In the genomic region with DNA sequence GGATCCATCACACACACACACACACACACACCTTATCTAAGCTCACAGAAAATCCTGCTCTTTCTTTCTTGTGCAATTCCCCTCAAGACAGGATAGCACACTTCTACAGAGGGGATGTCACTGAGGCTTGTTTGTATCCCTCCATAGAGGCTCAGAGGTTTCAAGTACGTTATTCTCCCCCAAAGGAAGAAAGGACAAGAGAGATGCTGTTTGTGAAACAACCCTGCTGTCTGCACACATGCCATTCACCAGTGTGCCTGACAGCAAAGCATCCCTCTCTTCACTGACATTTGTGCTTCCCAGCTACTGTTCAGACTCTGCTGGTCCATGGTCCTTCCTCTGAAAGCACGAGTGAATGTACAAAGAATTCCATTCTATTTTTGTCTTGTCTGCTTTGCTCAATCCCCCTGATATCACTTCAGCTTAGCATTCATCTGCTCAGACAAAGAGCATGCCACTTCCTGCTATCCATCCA, we compare ENCODE assay signal across 16 mouse cellular contexts.
DNase-seq lines count a peak whose midpoint lies in the region; ATAC-seq and TF ChIP-seq lines count a peak whose summit lies in the region.
"Had no signal": no experiment of that assay in that cellular context is flagged by ENCODE, and none has a peak within 500 bp of the region (broad histone marks: within the 10 kb centered on the region; RNA-seq: fewer than 3 reads in every experiment).

No protein-coding gene starts in this region.

- no peak for DNase-seq in heart, postnatal 10 days
- DNase-seq in midbrain, embryonic 10.5 days (ENCODE audit: low spot score), result peak; percentile 13
- DNase-seq in lung, postnatal 0 days (ENCODE audit: low spot score), result no peak
- DNase-seq in heart, postnatal 14 days, result no peak
- DNase-seq: adrenal gland, adult 2 months; B cell, adult 2 months; cerebellum, adult 9-10 months; kidney, postnatal 25 days; layer of hippocampus, postnatal 36 days had no signal

- no peak overlapping the region for H3K4me2 ChIP-seq in heart, embryonic 12.5 days
- H3K4me2 ChIP-seq in forebrain, embryonic 16.5 days (ENCODE audit: low read length), result no peak overlapping the region
- no peak overlapping the region for H3K4me2 ChIP-seq in lung, postnatal 0 days (replicated peaks; ENCODE audit: low read depth, low read length)
- H3K4me2 ChIP-seq: embryonic facial prominence, embryonic 12.5 days; heart, embryonic 15.5 days; limb, embryonic 12.5 days had no signal

- no peak overlapping the region for H3K9ac ChIP-seq in heart, embryonic 12.5 days
- H3K9ac ChIP-seq in forebrain, embryonic 16.5 days (replicated peaks; ENCODE audit: low read depth, low read length), result 0 out of 2 replicates have a peak overlapping the region, but pooled peaks have one; percentile 35
- H3K9ac ChIP-seq in lung, postnatal 0 days (replicated peaks; ENCODE audit: low read depth), result no peak overlapping the region
- H3K9ac ChIP-seq: embryonic facial prominence, embryonic 12.5 days; heart, embryonic 15.5 days; limb, embryonic 12.5 days had no signal

- no peaks in the 10 kb centered on the region for H3K36me3 ChIP-seq in heart, embryonic 12.5 days
- H3K36me3 ChIP-seq in forebrain, embryonic 16.5 days (ENCODE audit: control insufficient read depth, insufficient read depth), result no peaks in the 10 kb centered on the region
- H3K36me3 ChIP-seq in midbrain, embryonic 10.5 days, result no peaks in the 10 kb centered on the region
- no peaks in the 10 kb centered on the region for H3K36me3 ChIP-seq in lung, postnatal 0 days (ENCODE audit: insufficient read depth, low read length)
- H3K36me3 ChIP-seq: embryonic facial prominence, embryonic 12.5 days; heart, embryonic 15.5 days; limb, embryonic 12.5 days had no signal

- intact Hi-C loops in heart, postnatal 10 days (cut with DNase I), result no loop called here
- intact Hi-C loops in heart, postnatal 14 days (cut with DNase I), result no loop called here

- no peak for ATAC-seq in heart, embryonic 12.5 days (ENCODE audit: insufficient number of reproducible peaks, low FRiP score)
- peak; percentile 55; the same call in 1 of the 2 replicates for ATAC-seq in forebrain, embryonic 16.5 days
- no peak for ATAC-seq in lung, postnatal 0 days
- no peak for ATAC-seq in erythroid progenitor cell, adult 5-6 weeks (replicated peaks; ENCODE audit: low FRiP score, poor library complexity, severe bottlenecking)
- ATAC-seq: intestine, postnatal 0 days had no signal

- no peaks in the 10 kb centered on the region for H3K9me3 ChIP-seq in heart, embryonic 12.5 days (replicated peaks)
- H3K9me3 ChIP-seq in forebrain, embryonic 16.5 days (ENCODE audit: control insufficient read depth, low read length), result no peaks in the 10 kb centered on the region
- H3K9me3 ChIP-seq in midbrain, embryonic 10.5 days (replicated peaks), result no peaks in the 10 kb centered on the region
- no peaks in the 10 kb centered on the region for H3K9me3 ChIP-seq in lung, postnatal 0 days (ENCODE audit: low read length)
- H3K9me3 ChIP-seq: embryonic facial prominence, embryonic 12.5 days; heart, embryonic 15.5 days; limb, embryonic 12.5 days had no signal

- no peak overlapping the region for H3K4me3 ChIP-seq in heart, embryonic 12.5 days
- no peak overlapping the region for H3K4me3 ChIP-seq in forebrain, embryonic 16.5 days (replicated peaks; ENCODE audit: low read length)
- H3K4me3 ChIP-seq in midbrain, embryonic 10.5 days, result no peak overlapping the region
- H3K4me3 ChIP-seq in lung, postnatal 0 days (ENCODE audit: low read depth, low read length), result no peak overlapping the region
- H3K4me3 ChIP-seq: embryonic facial prominence, embryonic 12.5 days; heart, embryonic 15.5 days; limb, embryonic 12.5 days had no signal

- H3K4me1 ChIP-seq in heart, embryonic 12.5 days (replicated peaks), result peaks cover 5% of the 10 kb centered on the region
- 0 out of 2 replicates have a peak, but pooled peaks cover 6% of the 10 kb centered on the region for H3K4me1 ChIP-seq in forebrain, embryonic 16.5 days (replicated peaks; ENCODE audit: control insufficient read depth, insufficient read depth, low read length)
- peaks cover 8% of the 10 kb centered on the region for H3K4me1 ChIP-seq in midbrain, embryonic 10.5 days
- H3K4me1 ChIP-seq in lung, postnatal 0 days (ENCODE audit: insufficient read depth, low read depth, low read length), result no peaks in the 10 kb centered on the region
- H3K4me1 ChIP-seq: embryonic facial prominence, embryonic 12.5 days; limb, embryonic 12.5 days had no signal

- 19% methylated on average over 2 of the region's 2 CpGs for WGBS in heart, embryonic 12.5 days
- WGBS in forebrain, embryonic 16.5 days, result 14% methylated on average over 2 of the region's 2 CpGs
- WGBS in midbrain, embryonic 10.5 days, result 18% methylated on average over 2 of the region's 2 CpGs
- 7% methylated on average over 2 of the region's 2 CpGs for WGBS in lung, postnatal 0 days

- peak overlapping the region; percentile 18; the same call in 1 of the 2 replicates for H3K27ac ChIP-seq in heart, embryonic 12.5 days (ENCODE audit: poor library complexity, severe bottlenecking)
- H3K27ac ChIP-seq in forebrain, embryonic 16.5 days (ENCODE audit: low read length), result peak overlapping the region; percentile 31; the same call in 1 of the 2 replicates
- 0 out of 2 replicates have a peak overlapping the region, but pooled peaks have one; percentile 28 for H3K27ac ChIP-seq in midbrain, embryonic 10.5 days (replicated peaks)
- no peak overlapping the region for H3K27ac ChIP-seq in lung, postnatal 0 days (ENCODE audit: low read length)
- H3K27ac ChIP-seq: embryonic facial prominence, embryonic 12.5 days; heart, embryonic 15.5 days; limb, embryonic 12.5 days had no signal

- TF ChIP-seq EP300 in lung, postnatal 0 days (IDR thresholded peaks at IDR 0.05), result no peak

- no peak for TF ChIP-seq CTCF in lung, postnatal 0 days (IDR thresholded peaks at IDR 0.05)

- H3K27me3 ChIP-seq in heart, embryonic 12.5 days (replicated peaks), result no peaks in the 10 kb centered on the region
- no peaks in the 10 kb centered on the region for H3K27me3 ChIP-seq in forebrain, embryonic 16.5 days (replicated peaks; ENCODE audit: control insufficient read depth, insufficient read depth, low read length)
- no peaks in the 10 kb centered on the region for H3K27me3 ChIP-seq in midbrain, embryonic 10.5 days (ENCODE audit: low read depth, poor library complexity, severe bottlenecking)
- no peaks in the 10 kb centered on the region for H3K27me3 ChIP-seq in lung, postnatal 0 days (replicated peaks; ENCODE audit: insufficient read depth, low read length)
- H3K27me3 ChIP-seq: embryonic facial prominence, embryonic 12.5 days; heart, embryonic 15.5 days; limb, embryonic 12.5 days had no signal
